Mouse (Mus musculus) kidney, adult 11 months (tissue): ENCODE results near the gene H2-M10.6.
"Not testable (repeated sequence)": the region's sequence is repeated elsewhere in the genome, so short reads cannot be mapped to it uniquely, and the experiment has no call there.

Experiments used
- DNase-seq: peaks from one replicate; pipeline ENCODE4 v3.0.0; 2022

The H2-M10.6 gene

DNA sequence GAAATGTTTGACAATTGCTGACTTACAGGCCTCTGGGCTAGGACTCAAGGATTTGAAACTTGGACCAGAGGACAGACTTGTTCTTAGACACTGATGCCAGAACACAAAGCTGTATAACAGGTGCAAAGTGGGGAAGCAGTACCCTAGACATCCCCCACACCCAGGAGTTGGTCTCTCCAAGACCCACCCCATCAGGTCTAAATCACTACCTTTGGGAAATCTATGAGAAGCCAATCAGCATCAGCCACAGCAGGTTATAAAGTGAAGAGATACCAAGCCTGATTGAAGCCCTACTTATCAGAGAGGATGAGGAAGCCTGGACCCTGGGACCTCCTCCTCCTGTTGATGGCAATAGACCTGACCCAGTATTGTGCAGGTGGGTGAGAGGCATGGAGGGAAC, at the start of gene H2-M10.6:
Gene H2-M10.6 (plus strand): TSS at position 301 of the 400 bp plus-strand sequence.
- no peak for DNase-seq

DNA sequence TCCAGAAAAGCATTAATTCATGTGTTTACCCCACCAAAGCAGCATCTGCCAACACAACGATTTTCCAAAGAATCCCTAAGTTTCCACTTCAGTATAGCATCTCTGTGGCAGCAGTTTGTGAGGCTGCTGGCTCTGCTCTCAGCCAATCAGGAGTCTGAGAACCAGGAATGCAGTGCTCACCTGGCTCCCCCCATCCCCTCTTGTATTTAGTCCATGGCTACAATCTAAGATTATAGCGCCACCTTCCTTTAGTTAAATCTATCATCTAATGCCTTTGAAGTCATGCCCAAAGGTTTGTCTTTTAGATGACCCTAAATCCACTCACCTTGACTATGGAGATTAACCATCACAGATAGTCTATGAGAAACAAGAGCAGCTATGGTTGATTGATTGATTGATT, 48.2 kb upstream of the H2-M10.6 start:
- no peak for DNase-seq

DNA sequence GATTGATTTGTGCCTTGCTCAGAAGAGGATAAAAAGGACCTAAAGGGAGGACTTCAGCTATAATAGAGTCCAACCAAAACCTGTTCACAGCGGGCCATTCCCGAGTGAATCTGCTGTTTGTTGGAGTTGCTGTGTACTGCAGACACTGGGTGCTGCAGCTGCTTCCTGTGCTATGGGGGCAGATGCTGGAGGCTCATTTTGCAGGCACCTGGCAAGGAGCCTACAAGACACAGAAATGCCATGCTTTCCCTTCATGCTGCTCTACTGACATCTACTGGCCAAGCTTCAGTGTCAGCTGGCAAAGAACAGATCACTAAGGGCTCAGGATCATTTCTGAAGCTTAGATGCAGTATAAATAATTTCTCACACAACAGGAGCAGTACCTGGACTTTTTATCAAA, 47.7 kb upstream of the H2-M10.6 start:
- DNase-seq = not testable (repeated sequence)

DNA sequence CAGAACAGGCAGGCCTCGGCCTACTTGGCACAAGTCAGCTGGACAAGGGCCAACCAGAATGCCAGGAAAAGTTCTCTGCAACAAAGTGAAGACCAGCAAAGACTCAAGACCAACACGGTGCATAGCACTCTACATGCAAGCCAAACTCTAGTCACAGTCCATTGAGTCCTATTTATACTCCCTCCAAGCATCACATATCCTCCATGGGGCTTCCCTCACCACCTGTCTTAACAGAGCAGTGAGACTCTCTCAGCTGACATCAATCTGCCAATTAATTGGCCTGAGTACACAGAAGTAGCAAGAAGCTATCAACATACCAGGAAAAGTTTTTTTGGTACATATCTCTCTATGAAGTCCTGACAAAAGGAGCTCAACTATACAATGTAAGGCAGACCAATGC, 46.6 kb upstream of the H2-M10.6 start:
- not testable (repeated sequence) for DNase-seq

DNA sequence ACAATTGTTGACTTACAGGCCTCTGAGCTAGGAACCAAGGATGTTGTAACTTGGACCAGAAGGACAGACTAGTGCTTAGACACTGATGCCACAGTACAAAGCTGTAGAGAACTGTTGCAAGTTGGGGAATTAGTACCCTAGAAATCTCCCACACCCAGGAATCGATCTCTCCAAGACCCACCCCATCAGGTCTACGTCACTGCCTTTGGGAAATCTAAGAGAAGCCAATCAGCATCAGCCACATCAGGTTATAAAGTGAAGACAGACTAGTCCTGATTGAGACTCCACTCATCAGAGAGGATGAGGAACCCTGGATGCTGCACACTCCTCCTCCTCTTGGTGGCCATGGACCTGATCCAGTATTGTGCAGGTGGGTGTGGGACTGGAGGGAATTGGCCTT, 39.4 kb upstream of the H2-M10.6 start, which contains the start of gene H2-M10.5:
Gene H2-M10.5 (plus strand): TSS at position 301 of the 400 bp plus-strand sequence.
- DNase-seq = not testable (repeated sequence)

DNA sequence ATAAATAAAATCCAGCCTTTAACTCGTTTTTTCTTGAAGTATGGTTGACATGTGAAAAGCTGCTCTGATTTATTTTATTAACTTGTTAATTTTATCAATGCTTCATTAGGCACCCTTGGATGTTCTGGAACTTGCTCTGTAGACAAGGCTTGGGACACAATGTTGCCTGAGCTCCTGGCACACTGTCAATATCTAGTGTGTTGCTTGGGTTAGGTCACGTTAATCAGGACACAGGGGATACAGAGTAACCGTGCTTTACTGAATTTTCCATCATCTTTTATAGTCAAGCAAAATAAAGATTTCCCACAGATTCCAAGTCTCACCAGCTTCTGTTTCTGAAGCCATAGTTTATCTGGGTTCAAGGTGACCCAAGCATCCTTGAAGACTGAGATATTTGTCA, 30.4 kb upstream of the H2-M10.6 start:
- DNase-seq = no peak

DNA sequence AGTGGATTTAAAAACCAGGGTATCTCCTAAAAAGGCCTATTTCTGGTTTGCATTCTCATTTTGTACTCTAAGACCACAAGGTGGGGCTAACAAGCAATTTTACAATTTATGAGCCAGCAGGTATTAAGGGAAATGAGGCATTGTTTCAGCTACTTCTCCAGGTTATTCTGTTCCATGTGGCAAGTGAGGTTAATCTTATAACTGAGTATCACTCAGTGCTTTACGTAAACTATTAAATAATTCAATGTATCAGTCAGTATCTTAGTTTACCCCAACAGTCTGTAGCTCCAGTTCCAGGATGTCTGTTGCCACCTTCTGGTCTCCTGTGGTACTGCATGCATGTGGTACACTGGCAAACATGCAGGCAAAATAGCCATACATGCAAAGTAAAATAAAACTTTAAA, 25.5 kb upstream of the H2-M10.6 start:
- DNase-seq = not testable (repeated sequence)

DNA sequence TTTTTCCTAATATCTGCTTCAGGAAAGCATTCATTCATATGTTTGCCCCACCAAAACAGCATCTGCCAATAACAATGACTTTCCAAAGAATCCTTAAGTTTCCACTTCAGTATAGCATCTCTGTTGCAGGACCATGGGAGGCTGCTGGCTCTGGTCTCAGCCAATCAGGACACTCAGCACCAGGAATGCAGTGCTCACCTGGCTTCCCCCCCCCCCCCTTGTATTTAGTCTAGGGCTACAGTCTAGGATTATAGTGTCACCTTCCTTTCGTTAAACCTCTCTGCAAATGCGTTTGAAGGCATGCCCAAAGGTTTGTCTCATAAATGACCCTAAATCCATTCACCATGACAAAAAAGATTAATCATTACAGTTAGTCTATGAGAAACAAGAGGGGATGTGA, 23.6 kb upstream of the H2-M10.6 start:
- no peak for DNase-seq

DNA sequence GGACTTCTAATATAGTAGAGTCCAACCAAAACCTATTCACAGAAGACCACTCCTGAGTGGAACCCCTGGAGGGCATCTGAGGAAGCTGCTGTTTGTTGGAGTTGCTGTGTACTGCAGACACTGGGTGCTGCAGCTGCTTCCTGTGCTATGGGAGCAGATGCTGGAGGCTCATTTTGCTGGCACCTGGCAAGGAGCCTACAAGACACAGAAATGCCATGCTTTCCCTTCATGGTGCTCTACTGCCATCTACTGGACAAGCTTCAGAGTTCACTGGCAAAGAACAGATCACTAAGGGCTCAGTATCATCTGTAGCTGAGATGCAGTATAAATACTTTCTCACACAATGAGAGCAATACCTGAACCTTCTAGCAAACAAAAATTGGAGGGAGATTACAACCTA, 23.2 kb upstream of the H2-M10.6 start:
- peak; percentile 62 for DNase-seq

DNA sequence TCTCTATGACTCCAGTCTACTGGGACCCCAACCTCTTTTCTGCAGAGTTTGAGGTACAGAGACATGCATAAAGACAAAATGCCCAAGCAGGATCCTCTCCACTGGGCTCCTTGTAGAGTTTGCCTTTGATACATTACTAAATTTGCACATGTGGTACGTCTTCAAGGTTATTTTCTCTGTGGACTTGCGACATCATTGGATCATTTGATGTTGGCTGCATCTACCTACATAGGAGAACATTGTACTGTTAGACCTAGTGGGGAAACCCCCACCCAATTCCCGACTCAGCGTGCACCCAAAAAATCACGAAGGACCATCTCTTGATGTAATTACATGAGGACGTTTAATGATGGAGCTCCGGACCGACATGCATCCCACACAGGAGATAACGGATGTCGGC, 12.5 kb upstream of the H2-M10.6 start:
- DNase-seq = no peak

DNA sequence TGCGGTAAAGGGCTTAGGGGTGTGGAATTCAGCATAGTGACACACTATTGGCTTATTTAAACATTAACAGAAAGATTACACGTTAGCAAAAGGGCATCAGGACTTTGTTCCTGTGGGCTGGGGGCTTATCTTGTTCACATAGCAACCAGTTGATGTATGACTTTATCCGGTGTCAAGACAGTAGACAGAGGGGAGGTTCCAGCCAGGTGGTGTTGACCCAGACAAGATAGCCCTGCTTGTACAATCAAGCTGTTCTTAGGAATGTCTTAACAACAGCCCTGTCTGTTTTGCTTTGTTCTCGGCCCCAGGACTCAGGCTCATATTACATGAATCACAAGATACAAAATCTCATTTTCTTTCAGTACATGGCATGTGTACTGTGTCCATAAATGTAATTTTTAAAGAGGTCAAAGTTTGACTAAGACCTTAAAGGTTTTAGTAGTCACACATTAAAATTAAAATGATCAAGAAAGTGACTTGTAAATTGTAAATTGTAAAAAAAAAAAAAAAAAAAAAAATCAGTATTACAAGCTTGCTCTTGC, 12.0 kb upstream of the H2-M10.6 start:
- DNase-seq = not testable (repeated sequence)

DNA sequence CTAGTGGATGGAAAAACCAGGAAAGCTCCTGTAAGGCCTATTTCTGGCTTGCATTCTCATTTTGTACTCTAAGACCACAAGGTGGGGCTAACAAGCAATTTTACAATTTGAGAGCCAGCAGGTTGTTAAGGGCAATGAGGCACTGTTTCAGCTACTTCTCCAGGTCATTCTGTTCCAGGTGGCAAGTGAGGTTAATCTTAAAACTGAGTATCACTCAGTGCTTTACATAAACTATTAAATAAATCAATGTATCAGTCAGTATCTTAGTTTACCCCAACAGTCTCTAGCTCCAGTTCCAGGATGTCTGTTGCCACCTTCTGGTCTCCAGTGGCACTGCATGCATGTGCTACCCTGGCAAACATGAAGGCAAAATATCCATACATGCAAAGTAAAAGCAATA, 12.0 kb downstream of the H2-M10.6 start:
- DNase-seq = peak; percentile 41

DNA sequence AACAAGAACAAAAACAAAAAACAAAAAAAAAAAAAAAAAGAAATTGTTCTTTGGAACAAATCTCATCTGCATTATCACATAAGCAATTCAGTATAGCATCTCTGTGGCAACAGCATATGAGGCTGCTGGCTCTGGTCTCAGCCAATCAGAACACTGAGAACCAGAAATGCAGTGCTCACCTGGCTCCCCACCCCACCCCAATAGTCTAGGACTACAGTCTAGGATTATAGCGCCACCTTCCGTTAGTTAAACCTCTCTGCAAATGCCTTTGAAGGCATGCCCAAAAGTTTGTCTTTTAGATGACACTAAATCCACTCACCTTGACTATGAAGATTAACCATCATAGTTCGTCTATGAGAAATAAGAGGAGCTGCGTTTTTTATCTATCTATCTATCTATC, 13.6 kb downstream of the H2-M10.6 start:
- no peak for DNase-seq

DNA sequence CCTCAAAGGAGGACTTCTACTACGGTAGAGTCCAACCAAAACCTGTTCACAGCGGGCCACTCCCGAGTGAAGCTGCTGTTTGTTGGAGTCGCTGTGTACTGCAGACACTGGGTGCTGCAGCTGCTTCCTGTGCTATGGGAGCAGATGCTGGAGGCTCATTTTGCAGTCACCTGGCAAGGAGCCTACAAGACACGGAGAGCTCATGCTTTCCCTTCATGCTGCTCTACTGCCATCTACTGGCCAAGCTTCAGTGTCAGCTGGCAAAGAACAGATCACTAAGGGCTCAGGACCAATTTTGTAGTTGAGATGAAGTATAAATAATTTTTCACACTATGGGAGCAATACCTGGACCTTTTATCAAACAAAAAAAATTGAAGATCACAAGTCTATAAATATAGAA, 14.0 kb downstream of the H2-M10.6 start:
- DNase-seq = peak; percentile 86

DNA sequence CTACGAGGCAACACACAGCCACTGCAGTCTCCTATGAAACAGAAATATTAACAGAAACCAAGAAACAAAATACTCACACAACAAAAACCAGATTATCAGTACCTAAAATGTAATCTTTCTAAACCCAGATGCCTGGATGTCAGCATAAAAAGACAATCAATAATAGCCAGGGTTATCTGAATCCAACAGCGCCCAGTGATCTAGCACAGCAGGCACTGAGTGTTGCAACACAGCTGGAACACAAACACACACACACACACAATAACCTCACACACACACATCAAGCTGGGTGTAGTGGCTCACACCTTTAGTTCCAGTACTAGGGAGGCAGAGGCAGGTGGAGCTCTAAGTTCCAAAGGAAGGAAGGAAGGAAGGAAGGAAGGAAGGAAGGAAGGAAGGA, 16.5 kb downstream of the H2-M10.6 start:
- no peak for DNase-seq

DNA sequence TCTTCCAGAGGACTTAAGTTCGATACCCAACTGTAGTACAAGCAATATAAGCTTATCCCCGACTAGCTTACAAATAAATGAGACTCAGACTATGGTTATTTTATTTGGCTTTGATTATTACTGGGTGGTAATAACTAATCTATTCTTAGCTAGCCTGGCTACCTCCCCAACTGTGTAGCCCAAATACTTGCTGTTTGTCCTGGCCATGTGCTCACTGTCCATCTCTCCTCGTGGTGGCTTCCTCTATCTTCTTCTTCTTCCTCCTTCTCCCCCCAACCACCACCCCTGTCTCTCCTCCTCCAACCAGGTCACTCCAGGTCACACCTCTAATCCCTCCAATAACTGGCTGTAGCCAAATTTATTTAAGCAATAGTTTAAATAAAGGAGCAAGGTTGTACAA, 18.5 kb downstream of the H2-M10.6 start:
- no peak for DNase-seq

DNA sequence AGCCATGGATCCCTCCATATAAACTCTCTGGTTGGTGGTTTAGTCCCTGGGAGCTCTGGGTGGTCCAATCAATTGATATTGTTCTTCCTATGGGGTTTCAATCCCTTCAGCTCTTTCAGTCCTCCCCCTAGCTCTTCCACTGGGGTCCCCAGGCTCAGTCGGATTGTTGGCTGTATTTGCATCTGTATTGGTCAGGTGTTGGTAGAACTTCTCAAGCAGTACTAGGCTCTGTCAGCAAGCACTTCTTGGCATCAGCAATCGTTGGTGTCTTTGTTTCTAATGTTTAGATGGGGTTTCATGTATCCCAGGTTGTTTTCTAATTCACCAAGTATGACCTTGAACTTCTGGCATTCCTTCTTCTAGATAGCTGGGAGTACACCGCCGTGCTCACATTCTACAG, 20.7 kb downstream of the H2-M10.6 start:
- DNase-seq = no peak

DNA sequence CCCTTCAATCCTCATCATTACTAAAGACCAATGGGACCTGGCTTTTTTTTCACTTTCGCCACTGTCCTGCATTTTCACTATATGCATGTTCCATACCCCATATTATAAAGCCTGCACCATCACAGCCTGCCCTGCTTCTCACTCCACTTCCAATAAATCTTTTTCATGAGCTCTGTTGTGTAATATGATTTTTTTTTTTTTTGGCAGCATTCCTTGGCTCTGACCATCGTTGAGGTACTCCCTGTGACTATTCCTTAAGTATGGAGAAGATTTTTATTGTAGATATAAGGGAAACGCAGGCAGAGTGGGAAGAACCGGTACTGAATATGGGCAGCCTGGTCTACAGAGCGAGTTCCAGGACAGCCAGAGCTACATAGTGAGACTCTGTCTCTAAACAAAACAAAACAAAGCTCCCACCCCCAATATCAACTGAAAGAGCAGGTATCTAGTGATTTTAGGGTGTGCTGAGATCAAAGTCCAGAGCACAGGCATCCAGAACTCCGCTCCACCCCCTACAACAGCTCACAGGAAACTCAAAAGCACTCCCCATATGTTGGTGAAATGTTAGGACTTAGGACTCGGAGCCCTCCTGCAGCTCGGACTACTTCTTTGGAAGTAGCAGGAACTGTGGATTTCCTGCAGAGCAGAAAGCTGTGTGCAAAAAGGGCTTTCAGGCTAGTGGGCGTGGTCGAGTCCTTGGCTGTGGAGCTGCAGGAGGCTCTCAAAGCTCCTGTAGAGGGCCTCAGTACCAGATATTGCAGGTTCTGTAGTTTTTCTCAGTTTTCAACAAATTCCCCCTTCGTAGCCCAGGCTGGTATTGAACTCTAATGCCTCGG, 23.8 kb downstream of the H2-M10.6 start:
- DNase-seq = peak; percentile 61

DNA sequence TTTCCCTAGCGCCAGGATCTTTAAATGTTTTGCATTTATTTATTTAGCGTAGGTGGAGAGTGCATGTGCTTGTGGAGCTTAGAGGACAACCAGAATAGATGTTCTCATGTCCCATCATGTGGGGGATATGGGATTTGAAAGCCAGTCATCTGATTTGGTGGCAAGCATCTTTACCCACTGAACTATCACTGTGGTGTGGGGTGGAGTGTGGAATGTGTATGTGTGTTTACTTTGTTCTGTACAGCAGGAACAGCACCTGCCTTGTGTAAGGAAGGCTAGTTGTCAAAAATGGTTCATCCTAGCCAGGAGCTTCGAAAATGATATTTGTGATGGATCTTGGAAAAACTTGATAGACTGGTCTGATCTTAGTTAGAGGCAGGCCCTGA, 24.4 kb downstream of the H2-M10.6 start:
- DNase-seq = no peak

DNA sequence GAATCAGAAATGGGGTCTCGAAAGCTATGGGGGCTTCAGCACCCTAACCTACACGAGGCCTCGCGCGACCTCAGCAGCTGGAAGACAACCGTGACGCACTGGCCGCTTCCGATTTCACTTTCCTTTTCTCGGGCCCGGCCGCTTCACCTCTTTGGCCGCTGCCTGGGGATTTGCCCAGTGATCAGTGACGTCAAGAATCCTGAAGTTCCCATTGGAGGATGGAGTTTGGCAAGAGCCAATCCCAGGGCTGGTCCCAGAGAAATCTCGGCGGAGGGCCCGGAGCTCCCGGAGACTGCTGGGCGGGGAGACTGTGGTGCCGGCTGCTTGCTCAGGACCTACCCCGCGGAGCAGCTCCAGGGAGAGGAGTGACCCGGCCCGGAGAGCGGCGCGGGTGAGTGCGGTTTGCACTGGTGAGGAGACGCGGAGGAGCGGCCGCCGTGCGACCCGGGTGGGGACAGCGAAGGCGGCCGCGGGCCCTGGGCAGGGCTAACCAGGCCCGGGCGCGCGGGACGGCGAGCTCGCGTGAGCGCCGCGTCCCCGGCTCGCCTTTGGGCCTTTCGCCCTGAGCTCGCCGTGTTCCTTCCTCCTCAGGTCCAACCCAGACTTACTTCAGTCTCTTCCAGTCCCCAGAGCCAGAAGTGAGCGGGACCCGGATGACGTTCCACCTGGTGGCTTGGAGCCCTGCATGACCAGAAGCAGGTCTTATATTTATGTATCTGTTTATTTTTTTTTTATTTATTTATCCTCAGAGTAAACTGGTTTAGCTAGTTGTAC, 25.1 kb downstream of the H2-M10.6 start, which contains the start of gene Trim26:
Gene Trim26 (plus strand): TSS at position 261 of the 774 bp plus-strand sequence.
- DNase-seq = peak; percentile 98

DNA sequence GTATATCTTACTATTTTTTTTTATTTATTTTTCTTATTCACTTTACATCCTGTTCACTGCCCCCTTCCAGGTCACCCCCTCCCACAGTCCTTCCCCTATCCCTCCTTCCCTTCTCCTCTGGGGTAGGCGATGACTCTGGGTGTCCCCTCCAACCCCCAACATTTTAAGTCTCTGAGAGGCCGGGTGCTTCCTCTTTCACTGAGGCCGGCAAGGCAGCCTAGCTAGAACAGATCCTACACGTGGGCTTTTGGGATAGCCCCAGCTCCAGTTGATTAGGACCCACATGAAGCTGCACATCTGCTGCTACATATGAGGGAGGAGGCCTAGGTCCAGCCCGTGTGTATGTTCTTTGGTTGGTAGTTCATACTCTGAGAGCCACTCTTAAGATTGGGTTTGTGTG, 27.0 kb downstream of the H2-M10.6 start:
- DNase-seq = no peak

DNA sequence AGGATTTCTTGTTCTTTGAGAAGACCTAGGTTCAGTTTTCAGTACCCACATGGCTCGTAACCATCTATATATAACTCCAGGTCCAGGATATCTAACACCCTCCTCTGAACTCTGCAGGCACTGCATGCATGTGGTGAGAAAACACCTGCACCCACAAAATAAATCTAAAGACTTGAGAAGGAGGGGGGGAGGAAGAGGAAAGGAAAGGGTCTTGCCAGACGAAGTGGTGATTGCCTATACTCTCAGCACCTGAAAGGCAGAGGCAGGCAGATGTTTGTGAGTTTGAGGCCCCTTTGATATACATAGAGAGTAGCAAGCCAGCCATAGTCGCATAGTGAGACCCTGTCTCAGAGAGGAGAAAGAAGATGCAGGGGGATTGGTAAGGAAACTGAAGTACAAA, 28.0 kb downstream of the H2-M10.6 start:
- DNase-seq = no peak

DNA sequence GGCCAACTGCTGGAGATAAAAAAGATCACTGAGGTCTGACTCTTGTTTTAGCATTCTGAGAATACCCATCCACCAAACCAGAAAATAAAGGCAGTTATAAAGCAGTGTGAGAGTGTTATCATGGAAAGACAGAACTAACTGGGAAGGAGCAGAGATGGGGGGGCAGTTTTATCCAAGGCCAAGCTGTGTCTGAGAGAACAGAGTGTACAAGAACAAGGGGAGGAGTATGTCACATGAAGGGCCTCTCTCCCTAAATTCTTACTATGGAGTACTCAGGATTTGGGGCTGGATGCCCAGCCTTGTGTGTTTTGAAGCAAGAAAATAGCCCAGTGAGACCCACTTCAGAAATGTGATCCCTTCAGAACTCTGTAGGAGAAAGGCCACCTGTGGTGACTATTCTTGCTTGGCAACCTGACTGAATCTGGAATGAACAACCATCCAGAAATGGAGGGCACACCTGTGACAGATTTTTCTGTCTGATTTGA, 29.0 kb downstream of the H2-M10.6 start:
- no peak for DNase-seq

DNA sequence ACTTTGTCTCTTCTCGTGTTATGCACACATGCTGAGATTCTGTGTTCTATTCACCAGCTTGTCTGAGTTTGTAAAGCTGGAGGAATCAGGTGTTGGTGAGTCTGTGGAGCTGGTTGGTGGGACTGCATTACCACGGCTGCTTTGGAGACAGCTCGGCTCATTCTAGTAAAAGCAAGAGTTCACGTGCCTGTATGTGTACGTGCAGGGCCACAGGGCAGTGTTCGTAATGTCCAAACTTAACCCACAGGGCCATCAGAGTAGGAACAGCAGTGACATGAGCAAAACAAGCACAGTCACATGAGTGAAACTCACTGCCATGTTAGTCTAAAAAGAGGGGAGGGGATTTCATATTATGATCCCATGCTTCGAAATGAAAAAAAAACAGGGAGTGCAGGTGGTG, 31.7 kb downstream of the H2-M10.6 start:
- DNase-seq = no peak
